Mouse (Mus musculus): Measurements from ENCODE around the gene Ang2. TPM values are rescaled to one million over a fixed set of nuclear protein-coding genes. Genes with fewer than 3 reads are reported as not detected.
"Not testable (repeated sequence)": the region's sequence is repeated elsewhere in the genome, so short reads cannot be mapped to it uniquely, and the experiment has no call there.

Gene Ang2
- not detected in 2 replicates for polyA plus RNA-seq (2015; fragmentation: Nextera tagmentation; extraction: Ambion mirVana)

GRCm38 (mm10) chr14:51199098-51200023, at the start of gene Ang2:
TSS of gene Ang2 (minus strand) at chr14:51199148.
- 80% methylated on average over 5 of the region's 5 CpGs for WGBS

GRCm38 (mm10) chr14:51247736-51248135, 48.8 kb upstream of the Ang2 start:
- H3K9me3 ChIP-seq, result no peaks in the 10 kb centered on the region
- H3K4me2 ChIP-seq, result no peak overlapping the region
- H3K4me1 ChIP-seq, result no peaks in the 10 kb centered on the region
- no peak overlapping the region for H3K9ac ChIP-seq
- H3K27ac ChIP-seq, result no peak overlapping the region
- no peak overlapping the region for H3K4me3 ChIP-seq
- H3K27me3 ChIP-seq, result no peaks in the 10 kb centered on the region
- 88% methylated on average over 1 of the region's 1 CpGs for WGBS
- H3K36me3 ChIP-seq, result no peaks in the 10 kb centered on the region
- no peak for ATAC-seq (ENCODE audit: insufficient number of reproducible peaks, insufficient read depth, low FRiP score, low TSS enrichment, low read depth)

More at GRCm38 (mm10) chr14:51199098-51200023, at the start of gene Ang2:
- H3K36me3 ChIP-seq, result no peaks in the 10 kb centered on the region
- no peak within 1 kb of the TSS for H3K4me3 ChIP-seq
- H3K27me3 ChIP-seq, result no peaks in the 10 kb centered on the region
- no peaks in the 10 kb centered on the region for H3K4me1 ChIP-seq
- no peak for ATAC-seq (ENCODE audit: insufficient number of reproducible peaks, insufficient read depth, low FRiP score, low TSS enrichment, low read depth)
- H3K4me2 ChIP-seq, result no peak within 1 kb of the TSS
- H3K9me3 ChIP-seq, result no peaks in the 10 kb centered on the region
- H3K9ac ChIP-seq, result no peak within 1 kb of the TSS
- H3K27ac ChIP-seq, result no peak within 1 kb of the TSS

- no peaks in the 10 kb centered on the region for H3K4me1 ChIP-seq
- H3K27ac ChIP-seq, result no peak overlapping the region
- H3K4me2 ChIP-seq, result no peak overlapping the region
- H3K9me3 ChIP-seq, result no peaks in the 10 kb centered on the region
- H3K27me3 ChIP-seq, result no peaks in the 10 kb centered on the region
- H3K36me3 ChIP-seq, result no peaks in the 10 kb centered on the region
- no peak overlapping the region for H3K4me3 ChIP-seq
- H3K9ac ChIP-seq, result no peak overlapping the region
- no peak for ATAC-seq (ENCODE audit: insufficient number of reproducible peaks, insufficient read depth, low FRiP score, low TSS enrichment, low read depth)
These were observed 42.0 kb upstream of the Ang2 start for GRCm38 (mm10) chr14:51240899-51241298.

GRCm38 (mm10) chr14:51237488-51237887, 38.5 kb upstream of the Ang2 start:
- not testable (repeated sequence) for H3K27me3 ChIP-seq; H3K27ac ChIP-seq; H3K36me3 ChIP-seq; H3K4me1 ChIP-seq; H3K9ac ChIP-seq; H3K9me3 ChIP-seq; H3K4me2 ChIP-seq; H3K4me3 ChIP-seq; ATAC-seq (ENCODE audit: insufficient number of reproducible peaks, insufficient read depth, low FRiP score, low TSS enrichment, low read depth)
- WGBS, result 84% methylated on average over 1 of the region's 1 CpGs

- H3K27me3 ChIP-seq; H3K4me2 ChIP-seq; H3K27ac ChIP-seq; H3K9ac ChIP-seq; H3K4me1 ChIP-seq; H3K4me3 ChIP-seq; H3K9me3 ChIP-seq; ATAC-seq (ENCODE audit: insufficient number of reproducible peaks, insufficient read depth, low FRiP score, low TSS enrichment, low read depth); H3K36me3 ChIP-seq: not testable (repeated sequence)
- 53% methylated on average over 4 of the region's 4 CpGs for WGBS
These were observed 30.7 kb upstream of the Ang2 start for GRCm38 (mm10) chr14:51229657-51230056.

GRCm38 (mm10) chr14:51220075-51220474, 21.1 kb upstream of the Ang2 start:
- H3K27me3 ChIP-seq; ATAC-seq (ENCODE audit: insufficient number of reproducible peaks, insufficient read depth, low FRiP score, low TSS enrichment, low read depth); H3K9ac ChIP-seq; H3K4me2 ChIP-seq; H3K9me3 ChIP-seq; H3K4me1 ChIP-seq; H3K36me3 ChIP-seq; H3K4me3 ChIP-seq; H3K27ac ChIP-seq: not testable (repeated sequence)
- WGBS, result 77% methylated on average over 3 of the region's 3 CpGs

- H3K9ac ChIP-seq, result no peak within 1 kb of the TSS
- H3K27ac ChIP-seq, result no peak within 1 kb of the TSS
- 79% methylated on average over 2 of the region's 2 CpGs for WGBS
- H3K4me2 ChIP-seq, result no peak within 1 kb of the TSS
- H3K27me3 ChIP-seq, result no peaks in the 10 kb centered on the region
- no peak within 1 kb of the TSS for H3K4me3 ChIP-seq
- no peaks in the 10 kb centered on the region for H3K36me3 ChIP-seq
- H3K4me1 ChIP-seq, result no peaks in the 10 kb centered on the region
- H3K9me3 ChIP-seq, result no peaks in the 10 kb centered on the region; the same call in 1 of the 2 replicates
- no peak for ATAC-seq (ENCODE audit: insufficient number of reproducible peaks, insufficient read depth, low FRiP score, low TSS enrichment, low read depth)
These were observed 4.2 kb upstream of the Ang2 start, which contains the start of gene Ear14 for GRCm38 (mm10) chr14:51203115-51203514. TSS of gene Ear14 (plus strand) at chr14:51203391.

GRCm38 (mm10) chr14:51200466-51200865, 1.5 kb upstream of the Ang2 start:
- WGBS, result 93% methylated on average over 2 of the region's 2 CpGs
- no peaks in the 10 kb centered on the region; the same call in 1 of the 2 replicates for H3K9me3 ChIP-seq
- no peak; the same call in 1 of the 2 replicates for ATAC-seq (ENCODE audit: insufficient number of reproducible peaks, insufficient read depth, low FRiP score, low TSS enrichment, low read depth)

GRCm38 (mm10) chr14:51200054-51200453, 1.1 kb upstream of the Ang2 start:
- Histone ChIP-seq H3K9ac (no peak overlapping the region), H3K27ac (no peak overlapping the region), H3K36me3 (no peaks in the 10 kb centered on the region), H3K27me3 (no peaks in the 10 kb centered on the region), H3K9me3 (no peaks in the 10 kb centered on the region; the same call in 1 of the 2 replicates), H3K4me2 (no peak overlapping the region), H3K4me1 (no peaks in the 10 kb centered on the region), H3K4me3 (no peak overlapping the region)
- no peak; the same call in 1 of the 2 replicates for ATAC-seq (ENCODE audit: insufficient number of reproducible peaks, insufficient read depth, low FRiP score, low TSS enrichment, low read depth)
- 93% methylated on average over 2 of the region's 2 CpGs for WGBS

More at GRCm38 (mm10) chr14:51200466-51200865, 1.5 kb upstream of the Ang2 start:
- H3K27me3 ChIP-seq, result no peaks in the 10 kb centered on the region
- H3K4me2 ChIP-seq, result no peak overlapping the region
- H3K4me3 ChIP-seq, result no peak overlapping the region
- H3K27ac ChIP-seq, result no peak overlapping the region
- H3K9ac ChIP-seq, result no peak overlapping the region
- no peaks in the 10 kb centered on the region for H3K36me3 ChIP-seq
- no peaks in the 10 kb centered on the region for H3K4me1 ChIP-seq

GRCm38 (mm10) chr14:51195681-51196080, 3.3 kb downstream of the Ang2 start:
- Histone ChIP-seq H3K9ac (no peak overlapping the region), H3K9me3 (no peaks in the 10 kb centered on the region)
- WGBS, result 92% methylated on average over 4 of the region's 4 CpGs

GRCm38 (mm10) chr14:51181051-51181450, 17.9 kb downstream of the Ang2 start:
- not testable (repeated sequence) for H3K4me1 ChIP-seq; H3K9ac ChIP-seq; H3K4me3 ChIP-seq; H3K9me3 ChIP-seq; ATAC-seq (ENCODE audit: insufficient number of reproducible peaks, insufficient read depth, low FRiP score, low TSS enrichment, low read depth); H3K4me2 ChIP-seq; H3K27ac ChIP-seq; H3K27me3 ChIP-seq; H3K36me3 ChIP-seq
- WGBS, result 75% methylated on average over 2 of the region's 2 CpGs

More at GRCm38 (mm10) chr14:51195681-51196080, 3.3 kb downstream of the Ang2 start:
- ATAC-seq (ENCODE audit: insufficient number of reproducible peaks, insufficient read depth, low FRiP score, low TSS enrichment, low read depth), result no peak
- Histone ChIP-seq H3K27ac (no peak overlapping the region), H3K4me1 (no peaks in the 10 kb centered on the region), H3K4me3 (no peak overlapping the region), H3K36me3 (no peaks in the 10 kb centered on the region), H3K27me3 (no peaks in the 10 kb centered on the region), H3K4me2 (no peak overlapping the region)

- no peaks in the 10 kb centered on the region for H3K36me3 ChIP-seq
- ATAC-seq (ENCODE audit: insufficient number of reproducible peaks, insufficient read depth, low FRiP score, low TSS enrichment, low read depth), result no peak
- H3K27me3 ChIP-seq, result no peaks in the 10 kb centered on the region
- no peaks in the 10 kb centered on the region for H3K9me3 ChIP-seq
- WGBS, result 51% methylated on average over 4 of the region's 4 CpGs
- H3K4me2 ChIP-seq, result no peak overlapping the region
- no peak overlapping the region for H3K4me3 ChIP-seq
- H3K4me1 ChIP-seq, result no peaks in the 10 kb centered on the region
- H3K27ac ChIP-seq, result no peak overlapping the region
- no peak overlapping the region for H3K9ac ChIP-seq
These were observed 25.1 kb downstream of the Ang2 start for GRCm38 (mm10) chr14:51173843-51174242.
